Mouse (Mus musculus) lung, adult 2 months (tissue): ENCODE data around the gene A630010A05Rik. TPM values are rescaled to one million over a fixed set of nuclear protein-coding genes. Genes with fewer than 3 reads are reported as not detected.
"Not testable (repeated sequence)": the region's sequence is repeated elsewhere in the genome, so short reads cannot be mapped to it uniquely, and the experiment has no call there.

Experiments
- DNase-seq: peaks from one replicate; pipeline ENCODE4 v3.0.0; 2022
- H3K4me1 ChIP-seq: fragments of 200-500 bp; 2 replicates; pipeline ENCODE4 v1.6.1; 2011; ENCODE audit warnings: low read length; ENCODE audit not compliant: control insufficient read depth, insufficient read depth
- H3K4me3 ChIP-seq: fragments of 200-500 bp; replicated peaks from 2 replicates; pipeline ENCODE3; 2011; ENCODE audit warnings: low read depth, mild to moderate bottlenecking, control low read depth, low read length; ENCODE audit errors: extremely low read depth
- CTCF ChIP-seq: fragments of 200-500 bp; IDR thresholded peaks from 2 replicates; pipeline ENCODE4 v1.5.1; 2011; ENCODE audit warnings: mild to moderate bottlenecking, low read length, control low read depth; ENCODE audit not compliant: insufficient read depth
- POLR2A ChIP-seq: fragments of 200-500 bp; IDR thresholded peaks from 2 replicates; pipeline ENCODE4 v1.6.1; 2011; ENCODE audit warnings: low read depth, mild to moderate bottlenecking, control low read depth, low read length, borderline replicate concordance; ENCODE audit errors: extremely low read depth
- WGBS: fragments of 180-500 bp; shearing (Covaris S2); methylation state at CpG from one replicate; pipeline ENCODE4 v1.1.7; 2018; 5-methylcytosine and 5-hydroxymethylcytosine counted together
- polyA plus RNA-seq: library from polyadenylated mRNA; depleted of rRNA; stranded (reverse); fragments of >200 nt; gene quantifications from 2 replicates; pipeline ENCODE4 v1.2.3, GENCODE M21; 2012; rRNA removed

The A630010A05Rik gene
- polyA plus RNA-seq: 0.05 TPM in 1 of 2 replicates, not detected in the other

GRCm38 (mm10) chr16:14562017-14562416, at the start of gene A630010A05Rik:
Gene A630010A05Rik, plus strand, starts transcription at chr16:14562317.
- TF ChIP-seq POLR2A (no peak), CTCF (no peak)
- 66% methylated on average over 1 of the region's 1 CpGs for WGBS
- no peaks in the 10 kb centered on the region for H3K4me1 ChIP-seq
- H3K4me3 ChIP-seq: no peak within 1 kb of the TSS
- DNase-seq: no peak

GRCm38 (mm10) chr16:14535766-14536165, 26.4 kb upstream of the A630010A05Rik start:
- H3K4me3 ChIP-seq: no peak overlapping the region
- H3K4me1 ChIP-seq: no peaks in the 10 kb centered on the region
- no peak for TF ChIP-seq POLR2A
- no peak for TF ChIP-seq CTCF
- no peak for DNase-seq

GRCm38 (mm10) chr16:14557191-14557590, 4.9 kb upstream of the A630010A05Rik start:
- 45% methylated on average over 1 of the region's 1 CpGs for WGBS
- not testable (repeated sequence) for H3K4me3 ChIP-seq, DNase-seq, H3K4me1 ChIP-seq

Other genes starting within 250 kb of the A630010A05Rik start
- gene Fopnl, start 244.9 kb upstream of the A630010A05Rik start, polyA plus RNA-seq: 21.0 and 33.3 TPM in 2 replicates
- gene Abcc1, start 200.8 kb upstream of the A630010A05Rik start, polyA plus RNA-seq: 28.7 and 32.8 TPM in 2 replicates